Comparison of ENCODE assay signal across 25 mouse cellular contexts in the genomic region with DNA sequence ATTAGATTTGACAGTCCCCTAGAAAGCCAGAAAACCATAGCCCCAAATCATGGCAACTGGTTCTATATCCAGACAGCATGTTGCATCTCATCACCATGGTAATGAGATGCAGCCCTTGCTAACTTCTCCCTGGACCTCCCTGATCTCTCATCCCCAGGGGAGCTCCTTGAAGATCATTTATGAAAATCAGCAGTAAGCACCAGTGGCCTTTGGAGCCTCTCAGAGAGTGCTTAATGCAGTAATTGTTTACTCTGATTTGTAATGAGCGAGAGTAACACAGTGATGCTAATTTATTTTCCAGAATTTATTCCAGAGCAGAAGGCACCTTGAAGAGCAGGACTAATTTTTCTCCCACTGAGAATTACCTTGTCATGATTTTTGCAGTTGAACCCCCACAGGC.
DNase-seq lines count a peak whose midpoint lies in the region; ATAC-seq and TF ChIP-seq lines count a peak whose summit lies in the region.
"Had no signal": no experiment of that assay in that cellular context is flagged by ENCODE, and none has a peak within 500 bp of the region (broad histone marks: within the 10 kb centered on the region; RNA-seq: fewer than 3 reads in every experiment).

No protein-coding gene starts in this region.

- H3K4me3 ChIP-seq in forebrain, embryonic 14.5 days (ENCODE audit: low read depth, low read length): no peak overlapping the region
- H3K4me3 ChIP-seq in forebrain, postnatal 0 days (ENCODE audit: low read depth, low read length): no peak overlapping the region
- H3K4me3 ChIP-seq in midbrain, embryonic 13.5 days (replicated peaks): no peak overlapping the region
- H3K4me3 ChIP-seq in midbrain, postnatal 0 days (ENCODE audit: low read depth, low read length): no peak overlapping the region
- H3K4me3 ChIP-seq in forebrain, embryonic 15.5 days: no peak overlapping the region
- no peak overlapping the region for H3K4me3 ChIP-seq in midbrain, embryonic 15.5 days
- H3K4me3 ChIP-seq: intestine, embryonic 15.5 days; left cerebral cortex, adult 2 months; liver, embryonic 13.5 days; myocyte had no signal

- H3K36me3 ChIP-seq in forebrain, embryonic 14.5 days (ENCODE audit: control insufficient read depth, insufficient read depth, low read length): no peaks in the 10 kb centered on the region
- no peaks in the 10 kb centered on the region for H3K36me3 ChIP-seq in forebrain, postnatal 0 days (ENCODE audit: insufficient read depth)
- H3K36me3 ChIP-seq in midbrain, embryonic 13.5 days: no peaks in the 10 kb centered on the region
- H3K36me3 ChIP-seq in midbrain, postnatal 0 days (ENCODE audit: insufficient read depth, low read length): no peaks in the 10 kb centered on the region
- H3K36me3 ChIP-seq in forebrain, embryonic 15.5 days: no peaks in the 10 kb centered on the region
- H3K36me3 ChIP-seq in midbrain, embryonic 15.5 days (replicated peaks): no peaks in the 10 kb centered on the region
- H3K36me3 ChIP-seq: G1E; intestine, embryonic 15.5 days; liver, embryonic 13.5 days had no signal

- H3K9me3 ChIP-seq in forebrain, embryonic 14.5 days (replicated peaks; ENCODE audit: control insufficient read depth, low read length): no peaks in the 10 kb centered on the region
- H3K9me3 ChIP-seq in forebrain, postnatal 0 days (ENCODE audit: low read length): no peaks in the 10 kb centered on the region
- H3K9me3 ChIP-seq in midbrain, embryonic 13.5 days: no peaks in the 10 kb centered on the region
- H3K9me3 ChIP-seq in midbrain, postnatal 0 days (ENCODE audit: low read length): no peaks in the 10 kb centered on the region
- H3K9me3 ChIP-seq in forebrain, embryonic 15.5 days: no peaks in the 10 kb centered on the region
- H3K9me3 ChIP-seq in midbrain, embryonic 15.5 days: no peaks in the 10 kb centered on the region
- H3K9me3 ChIP-seq: intestine, embryonic 15.5 days; liver, embryonic 13.5 days had no signal

- 47% methylated on average over 1 of the region's 1 CpGs for WGBS in forebrain, embryonic 14.5 days
- WGBS in forebrain, postnatal 0 days: 38% methylated on average over 1 of the region's 1 CpGs
- WGBS in midbrain, embryonic 13.5 days: 29% methylated on average over 1 of the region's 1 CpGs
- 57% methylated on average over 1 of the region's 1 CpGs for WGBS in midbrain, postnatal 0 days
- WGBS in forebrain, embryonic 15.5 days: 38% methylated on average over 1 of the region's 1 CpGs
- 35% methylated on average over 1 of the region's 1 CpGs for WGBS in midbrain, embryonic 15.5 days

- peak; percentile 40 for DNase-seq in forebrain, embryonic 14.5 days (ENCODE audit: low spot score)
- no peak for DNase-seq in forebrain, postnatal 0 days
- DNase-seq in midbrain, postnatal 0 days (ENCODE audit: low spot score): no peak
- DNase-seq in heart, adult 9 months (ENCODE audit: low spot score in 2 of 2): no peak
- DNase-seq: adrenal gland, adult 2 months; B cell, adult 2 months; cerebellum, adult 11-12 months; cerebellum, postnatal 10 days; kidney, adult 8-10 months; kidney, postnatal 10 days; liver, embryonic 13.5 days; lung, adult 2 months; lung, postnatal 14 days; retina, postnatal 1 day; right cerebral cortex, postnatal 25 days; spleen, adult 18-20 months had no signal

- no peak overlapping the region for H3K9ac ChIP-seq in forebrain, embryonic 14.5 days (ENCODE audit: low read length)
- no peak overlapping the region for H3K9ac ChIP-seq in forebrain, postnatal 0 days
- H3K9ac ChIP-seq in midbrain, embryonic 13.5 days (replicated peaks): no peak overlapping the region
- no peak overlapping the region for H3K9ac ChIP-seq in midbrain, postnatal 0 days (replicated peaks; ENCODE audit: low read length, poor library complexity, severe bottlenecking)
- no peak overlapping the region for H3K9ac ChIP-seq in forebrain, embryonic 15.5 days (replicated peaks)
- no peak overlapping the region for H3K9ac ChIP-seq in midbrain, embryonic 15.5 days
- H3K9ac ChIP-seq: intestine, embryonic 15.5 days; liver, embryonic 13.5 days had no signal

- no peaks in the 10 kb centered on the region for H3K27me3 ChIP-seq in forebrain, embryonic 14.5 days (replicated peaks; ENCODE audit: control insufficient read depth, insufficient read depth, low read length)
- H3K27me3 ChIP-seq in forebrain, postnatal 0 days (ENCODE audit: insufficient read depth, low read length): no peaks in the 10 kb centered on the region
- H3K27me3 ChIP-seq in midbrain, embryonic 13.5 days: no peaks in the 10 kb centered on the region
- no peaks in the 10 kb centered on the region for H3K27me3 ChIP-seq in midbrain, postnatal 0 days (ENCODE audit: insufficient read depth, low read length)
- no peaks in the 10 kb centered on the region for H3K27me3 ChIP-seq in forebrain, embryonic 15.5 days
- H3K27me3 ChIP-seq in midbrain, embryonic 15.5 days (replicated peaks): no peaks in the 10 kb centered on the region
- H3K27me3 ChIP-seq: CH12.LX; intestine, embryonic 15.5 days; liver, embryonic 13.5 days had no signal

- TF ChIP-seq CTCF in forebrain, postnatal 0 days (IDR thresholded peaks at IDR 0.05; ENCODE audit: low read depth): no peak
- no peak for TF ChIP-seq CTCF in midbrain, postnatal 0 days (IDR thresholded peaks at IDR 0.05)

- H3K27ac ChIP-seq in forebrain, embryonic 14.5 days (ENCODE audit: low read depth, low read length): no peak overlapping the region
- H3K27ac ChIP-seq in forebrain, postnatal 0 days (ENCODE audit: low read depth, low read length): no peak overlapping the region
- H3K27ac ChIP-seq in midbrain, embryonic 13.5 days: no peak overlapping the region
- H3K27ac ChIP-seq in midbrain, postnatal 0 days (ENCODE audit: low read depth, low read length): no peak overlapping the region
- H3K27ac ChIP-seq in forebrain, embryonic 15.5 days (replicated peaks): no peak overlapping the region
- H3K27ac ChIP-seq in midbrain, embryonic 15.5 days: no peak overlapping the region
- H3K27ac ChIP-seq: intestine, embryonic 15.5 days; left cerebral cortex, adult 2 months; liver, embryonic 13.5 days had no signal

- H3K4me2 ChIP-seq in forebrain, embryonic 14.5 days (ENCODE audit: low read length): no peak overlapping the region
- H3K4me2 ChIP-seq in forebrain, postnatal 0 days (ENCODE audit: low read depth): no peak overlapping the region
- H3K4me2 ChIP-seq in midbrain, embryonic 13.5 days (replicated peaks): no peak overlapping the region
- H3K4me2 ChIP-seq in midbrain, postnatal 0 days (ENCODE audit: low read depth, low read length, poor library complexity, severe bottlenecking): no peak overlapping the region
- H3K4me2 ChIP-seq in forebrain, embryonic 15.5 days (replicated peaks): no peak overlapping the region
- H3K4me2 ChIP-seq in midbrain, embryonic 15.5 days: no peak overlapping the region
- H3K4me2 ChIP-seq: heart, embryonic 11.5 days; intestine, embryonic 15.5 days; liver, embryonic 13.5 days had no signal

- H3K4me1 ChIP-seq in forebrain, embryonic 14.5 days (ENCODE audit: control insufficient read depth, insufficient read depth, low read length): peaks cover 18% of the 10 kb centered on the region
- H3K4me1 ChIP-seq in forebrain, postnatal 0 days (ENCODE audit: insufficient read depth): no peaks in the 10 kb centered on the region
- peaks cover 29% of the 10 kb centered on the region for H3K4me1 ChIP-seq in midbrain, embryonic 13.5 days (replicated peaks)
- H3K4me1 ChIP-seq in midbrain, postnatal 0 days (ENCODE audit: insufficient read depth, low read length): no peaks in the 10 kb centered on the region; the same call in 1 of the 2 replicates
- peaks cover 20% of the 10 kb centered on the region for H3K4me1 ChIP-seq in forebrain, embryonic 15.5 days
- peaks cover 19% of the 10 kb centered on the region for H3K4me1 ChIP-seq in midbrain, embryonic 15.5 days
- H3K4me1 ChIP-seq: intestine, embryonic 15.5 days; liver, embryonic 13.5 days had no signal

- ATAC-seq in forebrain, embryonic 14.5 days: no peak; the same call in 1 of the 2 replicates
- no peak for ATAC-seq in forebrain, postnatal 0 days
- peak; percentile 57 for ATAC-seq in midbrain, embryonic 13.5 days
- no peak for ATAC-seq in midbrain, postnatal 0 days (ENCODE audit: low FRiP score)
- 0 out of 2 replicates have a peak, but pooled peaks have one; percentile 18 for ATAC-seq in forebrain, embryonic 15.5 days (replicated peaks)
- peak; percentile 55 for ATAC-seq in midbrain, embryonic 15.5 days (replicated peaks)
- ATAC-seq: intestine, embryonic 15.5 days had no signal

Comparison
In these comparisons a context has a peak if more than half of its experiments do, and no peak if none do; other contexts are left out.
1. ATAC-seq: peak in midbrain, embryonic 13.5 days (single experiment), forebrain, embryonic 15.5 days (single experiment) and midbrain, embryonic 15.5 days (single experiment); none in forebrain, embryonic 14.5 days (single experiment), forebrain, postnatal 0 days (single experiment) and midbrain, postnatal 0 days (single experiment).